Mouse (Mus musculus): Measurements from ENCODE around the gene Kdm1b.

DNA sequence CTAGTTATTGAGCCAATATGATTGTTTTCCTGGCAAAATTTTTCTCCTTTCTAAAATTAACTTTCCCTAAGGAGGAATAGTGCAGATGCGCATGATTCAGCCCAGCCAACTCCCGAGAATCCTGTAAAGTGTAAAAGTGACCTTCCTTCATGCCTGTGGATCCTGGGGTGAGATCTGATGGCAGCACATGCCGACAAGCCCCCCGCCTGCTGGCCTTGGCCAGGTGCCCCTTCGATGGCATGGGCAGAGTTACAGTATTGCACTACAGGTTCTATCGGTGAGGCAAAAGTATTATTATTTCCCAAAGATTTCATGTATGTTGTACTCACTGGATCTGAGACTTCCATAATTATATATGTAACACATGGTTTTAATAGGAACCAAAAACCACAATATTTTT lies 81.7 kb downstream of the Kdm1b start:
- no peak for TF ChIP-seq CTCF (IDR thresholded peaks at IDR 0.05; ENCODE audit: extremely low read depth, insufficient read length, insufficient replicate concordance, low read depth, low read length)
- TF ChIP-seq POLR2A (IDR thresholded peaks at IDR 0.05; ENCODE audit: low read depth, low read length), result no peak
